Mouse (Mus musculus) thymus, postnatal 25 days (tissue): ENCODE results near the gene Trim8.

Experiments used
- DNase-seq: peaks from one replicate; pipeline ENCODE4 v3.0.0; 2022

Gene Trim8

GRCm38 (mm10) chr19:46501401-46502068 is at the start of gene Trim8:
Trim8 (plus strand) TSS chr19:46501702.
- DNase-seq = peak; percentile 71

- peak; percentile 64 for DNase-seq
These were observed 49.3 kb upstream of the Trim8 start for GRCm38 (mm10) chr19:46452052-46452827.

- DNase-seq = no peak
These were observed 48.6 kb upstream of the Trim8 start for GRCm38 (mm10) chr19:46452916-46453315.

GRCm38 (mm10) chr19:46454126-46454880 is 47.2 kb upstream of the Trim8 start:
- no peak for DNase-seq

- DNase-seq = no peak
These were observed 46.5 kb upstream of the Trim8 start for GRCm38 (mm10) chr19:46455032-46455431.

GRCm38 (mm10) chr19:46455556-46455955 is 45.9 kb upstream of the Trim8 start:
- DNase-seq = no peak

GRCm38 (mm10) chr19:46456018-46456735 is 45.3 kb upstream of the Trim8 start:
- no peak for DNase-seq

GRCm38 (mm10) chr19:46457798-46458197 is 43.7 kb upstream of the Trim8 start:
- no peak for DNase-seq

GRCm38 (mm10) chr19:46459256-46459655 is 42.2 kb upstream of the Trim8 start:
- DNase-seq = no peak

GRCm38 (mm10) chr19:46459889-46460288 is 41.6 kb upstream of the Trim8 start:
- no peak for DNase-seq

- no peak for DNase-seq
These were observed 38.9 kb upstream of the Trim8 start for GRCm38 (mm10) chr19:46462574-46462973.

GRCm38 (mm10) chr19:46463446-46463845 is 38.1 kb upstream of the Trim8 start:
- no peak for DNase-seq

- DNase-seq = peak; percentile 44
These were observed 35.3 kb upstream of the Trim8 start for GRCm38 (mm10) chr19:46466160-46466559.

- no peak for DNase-seq
These were observed 34.4 kb upstream of the Trim8 start for GRCm38 (mm10) chr19:46467051-46467503.

GRCm38 (mm10) chr19:46470364-46471240 is 30.9 kb upstream of the Trim8 start:
- peak; percentile 48 for DNase-seq

GRCm38 (mm10) chr19:46471324-46472093 is 30.0 kb upstream of the Trim8 start:
- DNase-seq = no peak

GRCm38 (mm10) chr19:46477432-46477845 is 24.1 kb upstream of the Trim8 start:
- DNase-seq = no peak

- DNase-seq = no peak
These were observed 23.3 kb upstream of the Trim8 start for GRCm38 (mm10) chr19:46478242-46478641.

- DNase-seq = no peak
These were observed 22.7 kb upstream of the Trim8 start for GRCm38 (mm10) chr19:46478826-46479225.

- DNase-seq = peak; percentile 48
These were observed 22.0 kb upstream of the Trim8 start for GRCm38 (mm10) chr19:46479306-46480075.
